Mouse (Mus musculus) embryonic fibroblast, embryonic 13.5 days (primary cell): Measurements from ENCODE around the gene Syf2.

Experiments
- CTCF ChIP-seq: IDR thresholded peaks from 2 replicates; pipeline ENCODE4 v1.5.1; 2011; ENCODE audit warnings: mild to moderate bottlenecking, control low read depth, low read length, moderate library complexity, borderline replicate concordance; ENCODE audit not compliant: insufficient read depth
- POLR2A ChIP-seq: IDR thresholded peaks from 2 replicates; pipeline ENCODE4 v1.6.1; 2011; ENCODE audit warnings: low read depth, mild to moderate bottlenecking, control low read depth, low read length, moderate library complexity

DNA sequence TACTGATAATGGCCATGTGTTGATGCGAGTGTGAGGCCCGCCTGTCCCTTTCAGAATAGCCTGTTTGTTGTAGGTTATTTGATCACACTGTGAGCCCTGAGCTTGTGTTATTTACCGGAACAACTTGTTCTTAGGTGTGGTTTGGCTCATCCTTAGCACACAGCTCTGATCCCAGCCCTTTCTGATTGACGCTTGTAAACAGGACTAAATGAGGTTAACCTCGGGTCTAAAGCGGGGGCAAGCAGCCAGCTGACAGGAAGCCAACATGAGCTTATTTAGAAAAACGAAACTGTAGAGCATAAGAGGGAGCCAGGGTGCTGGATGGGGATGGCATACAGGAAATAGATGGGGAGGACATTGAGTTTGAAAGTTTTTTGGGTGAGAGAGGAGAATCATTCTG, 12.3 kb upstream of the Syf2 start:
- TF ChIP-seq CTCF, result no peak
- TF ChIP-seq POLR2A, result no peak
